Mouse (Mus musculus) midbrain, embryonic 10.5 days (tissue): ENCODE results near the gene Pttg1. TPM values are rescaled to one million over a fixed set of nuclear protein-coding genes. Genes with fewer than 3 reads are reported as not detected.

Experiments used
- DNase-seq: peaks from one replicate; pipeline ENCODE4 v3.0.0-alpha.2; 2017; ENCODE audit warnings: low spot score
- H3K27ac ChIP-seq: fragments of 300-500 bp; sonication (generic); replicated peaks from 2 replicates; pipeline ENCODE4 v1.5.1; 2016; ENCODE audit warnings: mild to moderate bottlenecking
- H3K27me3 ChIP-seq: fragments of 300-500 bp; sonication (generic); 2 replicates; pipeline ENCODE4 v1.6.1; 2016; ENCODE audit warnings: low read depth, mild to moderate bottlenecking; ENCODE audit not compliant: poor library complexity, severe bottlenecking
- H3K36me3 ChIP-seq: fragments of 300-500 bp; sonication (generic); 2 replicates; pipeline ENCODE4 v1.6.1; 2016; ENCODE audit warnings: mild to moderate bottlenecking, moderate library complexity
- H3K4me1 ChIP-seq: fragments of 300-500 bp; sonication (generic); 2 replicates; pipeline ENCODE4 v1.6.1; 2016
- H3K4me3 ChIP-seq: fragments of 300-500 bp; sonication (generic); 2 replicates; pipeline ENCODE4 v1.5.1; 2016; ENCODE audit warnings: mild to moderate bottlenecking, moderate library complexity
- H3K9me3 ChIP-seq: fragments of 300-500 bp; sonication (generic); replicated peaks from 2 replicates; pipeline ENCODE4 v1.6.1; 2016; ENCODE audit warnings: mild to moderate bottlenecking
- WGBS: fragments of 180-500 bp; shearing (Covaris S2); methylation state at CpG from one replicate; pipeline ENCODE4 v1.1.7; 2016; 5-methylcytosine and 5-hydroxymethylcytosine counted together
- polyA plus RNA-seq: library from polyadenylated mRNA; unstranded; fragments of >200 nt; fragmentation: Nextera tagmentation; extraction: Ambion mirVana; gene quantifications from 2 replicates; pipeline ENCODE4 v1.2.1, GENCODE M21; 2016

The Pttg1 gene
- polyA plus RNA-seq: 94.6 and 109 TPM in 2 replicates

DNA sequence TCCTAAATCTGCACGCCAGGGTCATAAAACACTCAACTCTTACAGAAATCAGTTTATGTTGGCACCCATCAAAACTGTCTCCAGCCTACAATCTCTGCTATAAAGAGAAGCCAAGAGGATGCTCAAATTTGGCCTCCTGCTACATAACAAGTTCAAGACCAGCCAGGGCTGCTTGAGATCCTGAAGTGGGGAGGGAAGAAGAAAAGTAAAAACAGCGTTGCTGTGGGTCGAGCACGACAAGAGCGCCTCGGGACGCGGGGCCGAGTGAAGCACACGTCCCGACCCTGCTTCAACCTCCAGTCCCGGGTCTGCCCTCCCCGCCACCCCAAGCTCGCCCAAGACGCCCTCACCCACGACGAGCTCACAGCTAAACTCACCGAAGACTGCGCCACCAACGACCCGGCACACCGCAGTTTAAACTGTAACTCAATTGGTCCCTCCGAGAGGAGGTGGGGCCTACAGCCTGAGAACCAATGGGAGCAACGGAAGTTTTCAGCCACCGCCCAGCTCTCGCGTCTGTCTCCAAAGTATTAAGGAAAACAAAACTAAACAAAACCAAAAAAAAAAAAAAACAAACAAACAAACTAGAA lies at the start of gene Pttg1:
Pttg1 (minus strand) TSS at position 428 of the 590 bp plus-strand sequence.
- peaks cover 12% of the 10 kb centered on the region for H3K4me1 ChIP-seq
- peak within 1 kb of the TSS; percentile 85 for H3K27ac ChIP-seq
- peaks cover 6% of the 10 kb centered on the region; the same call in 1 of the 2 replicates for H3K9me3 ChIP-seq
- DNase-seq: peak; percentile 82
- H3K4me3 ChIP-seq: peak within 1 kb of the TSS; percentile 67
- H3K36me3 ChIP-seq: peaks cover 28% of the 10 kb centered on the region
- no peaks in the 10 kb centered on the region for H3K27me3 ChIP-seq
- WGBS: 3% methylated on average over 27 of the region's 27 CpGs

DNA sequence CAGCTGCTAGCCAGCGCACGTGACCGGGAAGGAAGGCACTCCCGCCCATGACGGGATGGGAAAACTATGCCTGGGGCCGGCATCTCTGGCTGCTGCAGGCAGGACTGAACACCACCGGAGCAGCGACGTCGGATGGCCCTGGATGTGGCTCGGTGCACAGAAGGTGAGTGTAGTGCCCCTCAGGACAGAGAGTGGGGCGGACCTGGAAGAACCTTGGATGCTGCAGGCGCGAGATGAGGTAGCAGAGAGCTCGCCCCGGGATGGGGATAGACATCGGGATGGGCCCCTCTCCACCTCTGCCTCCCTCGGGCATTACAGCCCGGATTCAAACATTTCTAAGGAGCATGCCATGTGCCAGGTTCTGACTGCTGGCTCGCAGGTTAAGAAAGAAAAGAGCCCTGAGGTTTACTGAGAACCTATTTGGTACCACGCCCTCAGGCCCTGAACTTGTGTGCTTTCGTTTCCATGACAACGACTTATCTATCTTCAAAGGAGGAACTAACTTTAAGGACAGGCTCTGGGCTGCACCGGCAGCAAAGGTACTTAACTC lies 48.2 kb upstream of the Pttg1 start, which contains the start of gene C1qtnf2:
C1qtnf2 (plus strand) TSS at position 52 of the 550 bp plus-strand sequence.
- 5% methylated on average over 24 of the region's 24 CpGs for WGBS
- H3K4me3 ChIP-seq: peak within 1 kb of the TSS; percentile 53

DNA sequence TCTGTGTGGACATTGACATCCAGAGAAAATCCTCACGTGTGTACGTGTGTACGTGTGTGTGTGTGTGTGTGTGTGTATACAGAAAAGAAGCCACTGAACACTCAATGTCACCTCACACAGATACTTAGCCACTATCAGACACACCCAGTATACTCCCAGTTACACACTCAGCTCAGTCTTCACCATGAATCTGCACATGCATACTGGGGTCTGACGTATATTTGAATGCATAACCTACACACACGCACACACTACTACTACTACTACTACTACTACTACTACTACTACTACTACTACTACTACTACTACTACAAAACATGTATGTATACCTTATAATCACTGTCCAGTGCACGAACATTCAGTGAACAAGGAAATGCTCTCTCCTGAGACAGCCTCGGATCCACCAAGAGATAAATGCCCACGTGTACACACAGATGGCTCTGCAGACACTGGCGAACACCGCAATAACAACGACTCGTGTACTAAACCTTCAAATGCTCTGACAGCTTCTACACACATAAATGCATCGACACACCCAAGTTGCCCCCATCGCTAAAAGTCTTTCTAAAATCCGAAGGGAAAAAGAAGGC lies 47.7 kb upstream of the Pttg1 start:
- H3K9me3 ChIP-seq: no peaks in the 10 kb centered on the region
- peak overlapping the region; percentile 63 for H3K27ac ChIP-seq
- WGBS: 58% methylated on average over 15 of the region's 15 CpGs
- no peaks in the 10 kb centered on the region for H3K36me3 ChIP-seq
- peaks cover 23% of the 10 kb centered on the region for H3K27me3 ChIP-seq
- peaks cover 15% of the 10 kb centered on the region for H3K4me1 ChIP-seq
- peak overlapping the region; percentile 53 for H3K4me3 ChIP-seq
- DNase-seq: no peak

More for the DNA sequence above, 48.2 kb upstream of the Pttg1 start, which contains the start of gene C1qtnf2:
- H3K4me1 ChIP-seq: peaks cover 15% of the 10 kb centered on the region
- peaks cover 23% of the 10 kb centered on the region for H3K27me3 ChIP-seq
- peak; percentile 64 for DNase-seq
- H3K36me3 ChIP-seq: no peaks in the 10 kb centered on the region
- H3K27ac ChIP-seq: peak within 1 kb of the TSS; percentile 63
- no peaks in the 10 kb centered on the region for H3K9me3 ChIP-seq

DNA sequence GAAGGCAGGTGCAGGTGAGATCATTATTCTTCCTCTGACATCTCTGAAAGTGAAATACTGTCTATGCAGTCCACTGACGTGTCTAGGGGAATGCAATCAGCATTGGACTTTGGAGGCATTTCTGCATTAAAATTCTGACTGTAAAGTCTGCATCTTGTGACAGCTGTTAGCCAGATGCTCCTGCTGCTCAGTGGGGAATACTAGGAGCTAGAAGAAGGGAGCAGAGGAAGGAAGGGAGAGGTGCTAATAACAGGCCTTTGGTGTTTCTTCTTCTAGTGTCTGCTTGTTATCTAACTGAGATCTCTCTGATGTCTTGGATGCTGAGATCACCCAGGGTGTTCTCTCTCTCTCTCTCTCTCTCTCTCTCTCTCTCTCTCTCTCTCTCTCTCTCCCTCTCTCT lies 47.1 kb upstream of the Pttg1 start:
- no peak for DNase-seq
- Histone ChIP-seq H3K9me3 (no peaks in the 10 kb centered on the region), H3K4me1 (peaks cover 15% of the 10 kb centered on the region), H3K4me3 (no peak overlapping the region), H3K27me3 (peaks cover 23% of the 10 kb centered on the region), H3K36me3 (no peaks in the 10 kb centered on the region), H3K27ac (no peak overlapping the region)
- 83% methylated on average over 1 of the region's 1 CpGs for WGBS

DNA sequence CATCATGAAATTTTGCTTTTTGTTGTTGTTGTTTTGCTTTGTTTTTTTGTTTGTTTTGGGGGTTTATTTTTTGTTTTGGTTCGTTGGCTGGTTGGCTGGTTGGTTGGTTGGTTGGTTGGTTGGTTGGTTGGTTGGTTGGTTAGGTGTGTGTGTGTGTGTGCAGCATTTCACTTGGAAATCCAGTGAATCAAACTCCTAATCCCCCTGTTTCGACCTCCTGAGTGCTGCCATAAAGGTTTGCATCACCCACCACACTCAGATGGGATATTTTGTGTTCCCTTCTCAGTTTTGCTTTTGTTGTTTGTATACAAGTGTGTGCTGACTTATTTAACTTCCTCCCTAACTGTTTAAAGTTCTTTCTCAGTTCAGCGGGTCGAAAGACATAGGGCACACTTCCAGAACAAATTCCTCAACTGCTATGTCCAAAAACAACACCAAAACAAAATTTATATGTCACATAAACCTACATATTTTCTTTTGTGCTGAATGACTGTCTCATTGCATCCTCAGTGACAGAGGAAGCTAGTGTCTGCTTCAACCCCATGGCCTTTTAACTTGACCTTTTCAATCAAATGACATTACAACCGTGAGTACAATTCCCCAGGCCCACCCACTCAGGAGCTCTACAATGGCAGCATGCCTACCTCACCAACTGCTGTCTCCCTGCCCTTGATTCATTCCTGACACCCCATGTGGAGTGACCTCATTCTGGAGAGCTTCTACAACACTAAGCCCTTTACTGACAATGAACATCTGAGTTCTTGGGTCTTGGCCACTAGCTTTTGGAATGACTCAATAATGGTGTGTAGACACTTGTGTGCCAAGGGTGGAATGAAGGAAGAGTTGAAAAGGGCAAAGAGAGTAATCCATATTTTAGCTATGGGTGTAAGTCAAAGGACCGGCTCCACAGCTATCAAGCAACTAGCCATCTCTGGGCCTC lies 45.1 kb upstream of the Pttg1 start:
- Histone ChIP-seq H3K4me1 (peaks cover 15% of the 10 kb centered on the region), H3K36me3 (no peaks in the 10 kb centered on the region), H3K27ac (no peak overlapping the region), H3K4me3 (no peak overlapping the region), H3K27me3 (peaks cover 23% of the 10 kb centered on the region), H3K9me3 (no peaks in the 10 kb centered on the region)
- 76% methylated on average over 6 of the region's 6 CpGs for WGBS
- peak; percentile 10 for DNase-seq

DNA sequence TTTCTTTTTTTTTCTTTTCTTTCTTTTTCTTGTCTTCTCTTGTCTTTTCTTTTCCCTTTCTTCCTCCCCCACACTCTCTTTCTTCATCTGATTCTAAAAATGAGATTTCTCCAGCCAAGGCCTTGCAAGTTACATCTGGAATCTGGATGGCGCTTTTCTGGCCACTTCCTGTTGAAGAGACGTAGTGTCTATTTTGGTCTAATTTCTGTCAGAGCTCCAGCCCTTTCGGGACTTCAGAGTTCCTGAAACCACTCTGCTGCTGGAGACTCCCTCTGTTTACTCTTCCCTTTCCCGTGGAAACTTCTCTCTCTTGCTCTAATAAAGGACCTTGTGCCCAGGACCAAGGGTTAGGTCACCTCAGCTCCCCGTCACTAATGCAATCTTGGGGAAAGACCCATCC lies 44.1 kb upstream of the Pttg1 start:
- no peak overlapping the region for H3K27ac ChIP-seq
- no peaks in the 10 kb centered on the region for H3K9me3 ChIP-seq
- peaks cover 13% of the 10 kb centered on the region for H3K4me1 ChIP-seq
- H3K36me3 ChIP-seq: no peaks in the 10 kb centered on the region
- 65% methylated on average over 5 of the region's 5 CpGs for WGBS
- no peak overlapping the region for H3K4me3 ChIP-seq
- DNase-seq: no peak
- H3K27me3 ChIP-seq: peaks cover 21% of the 10 kb centered on the region

DNA sequence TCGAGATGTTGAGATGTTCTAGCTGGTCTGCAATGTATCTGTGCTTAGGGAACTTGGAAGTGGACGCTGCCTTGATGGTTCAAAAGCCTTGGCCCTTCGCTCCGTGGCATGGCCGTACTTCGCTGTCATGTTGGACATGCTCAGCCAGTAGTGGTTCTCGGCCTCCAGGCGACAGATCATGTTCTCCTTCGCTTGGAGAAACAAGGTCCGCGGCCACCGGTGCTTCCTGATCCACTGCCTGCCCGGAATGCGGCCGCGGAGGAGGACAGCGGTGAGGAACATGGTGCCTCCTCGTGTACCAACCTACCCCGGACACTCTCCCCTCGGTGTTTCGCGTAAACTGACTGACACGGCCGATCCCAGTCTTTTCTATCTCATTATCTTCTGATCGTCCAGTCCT lies 37.2 kb upstream of the Pttg1 start:
- no peaks in the 10 kb centered on the region for H3K27me3 ChIP-seq
- H3K36me3 ChIP-seq: no peaks in the 10 kb centered on the region
- H3K9me3 ChIP-seq: no peaks in the 10 kb centered on the region
- H3K4me3 ChIP-seq: no peak overlapping the region
- no peak overlapping the region for H3K27ac ChIP-seq
- no peak for DNase-seq
- no peaks in the 10 kb centered on the region for H3K4me1 ChIP-seq
- 94% methylated on average over 25 of the region's 25 CpGs for WGBS

DNA sequence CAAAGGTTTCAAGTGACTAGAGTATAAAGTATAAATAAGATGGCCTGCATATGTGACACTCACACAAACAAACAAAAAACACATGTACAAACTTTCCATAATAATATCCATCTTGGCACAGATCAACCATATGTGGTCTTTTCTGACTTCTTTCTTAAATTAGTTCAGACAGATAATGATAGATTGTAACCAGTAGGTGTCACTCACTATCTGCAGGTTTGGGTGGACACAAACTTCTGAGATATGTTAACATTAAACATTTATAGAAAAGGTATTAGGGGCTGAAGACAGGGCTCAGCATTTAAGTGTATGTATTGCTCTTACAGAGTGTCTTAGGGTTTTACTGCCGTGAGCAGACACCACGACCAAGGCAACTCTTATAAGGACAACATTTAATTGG lies 26.2 kb upstream of the Pttg1 start:
- Histone ChIP-seq H3K4me3 (no peak overlapping the region), H3K9me3 (no peaks in the 10 kb centered on the region), H3K27ac (no peak overlapping the region), H3K4me1 (no peaks in the 10 kb centered on the region), H3K36me3 (peaks cover 5% of the 10 kb centered on the region), H3K27me3 (no peaks in the 10 kb centered on the region)
- no peak for DNase-seq
- WGBS: 87% methylated on average over 2 of the region's 2 CpGs

DNA sequence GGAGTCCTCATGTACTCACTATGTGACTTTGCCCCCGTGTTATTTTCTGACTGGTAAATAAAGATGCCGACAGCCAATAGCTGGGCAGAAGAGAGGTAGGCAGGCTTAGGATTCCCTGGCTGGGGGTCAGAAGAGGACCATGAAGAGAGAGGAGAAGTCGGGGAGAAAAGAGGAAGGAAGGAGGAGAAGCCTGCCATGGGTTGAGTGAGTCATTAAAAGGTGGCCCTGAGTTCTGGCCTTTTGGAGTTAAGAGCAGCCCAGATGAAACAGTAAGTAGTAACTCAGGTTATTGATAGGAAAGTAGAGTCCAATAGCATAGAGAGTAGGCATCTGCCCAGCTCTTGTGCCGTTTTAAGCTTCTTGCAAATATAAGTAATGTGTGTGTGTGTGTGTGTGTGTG lies 25.3 kb upstream of the Pttg1 start:
- H3K9me3 ChIP-seq: no peaks in the 10 kb centered on the region
- WGBS: 78% methylated on average over 4 of the region's 4 CpGs
- no peak overlapping the region for H3K27ac ChIP-seq
- H3K27me3 ChIP-seq: no peaks in the 10 kb centered on the region
- H3K4me3 ChIP-seq: no peak overlapping the region
- no peak for DNase-seq
- peaks cover 15% of the 10 kb centered on the region for H3K36me3 ChIP-seq
- H3K4me1 ChIP-seq: no peaks in the 10 kb centered on the region

DNA sequence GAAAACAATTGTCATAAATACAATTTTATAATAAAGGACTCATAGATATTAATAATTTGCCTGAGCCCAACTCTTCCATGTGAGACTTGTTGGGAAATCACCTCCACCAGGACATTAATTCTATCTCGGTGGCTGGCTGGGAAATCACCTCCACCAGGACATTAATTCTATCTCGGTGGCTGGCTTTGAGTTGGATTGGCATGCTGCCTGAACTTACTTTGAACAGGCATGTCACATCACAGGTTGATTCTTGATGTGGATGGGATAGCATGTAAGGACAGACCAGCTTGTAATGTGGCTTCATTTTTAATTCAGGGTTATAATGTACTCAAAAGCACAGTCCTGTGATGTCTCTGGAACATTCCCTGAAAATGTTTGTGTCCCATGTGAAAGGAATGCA lies 23.9 kb upstream of the Pttg1 start:
- DNase-seq: no peak
- WGBS: 89% methylated on average over 2 of the region's 2 CpGs
- H3K4me1 ChIP-seq: no peaks in the 10 kb centered on the region
- no peaks in the 10 kb centered on the region for H3K27me3 ChIP-seq
- no peak overlapping the region for H3K4me3 ChIP-seq
- H3K36me3 ChIP-seq: peaks cover 29% of the 10 kb centered on the region
- H3K9me3 ChIP-seq: no peaks in the 10 kb centered on the region
- no peak overlapping the region for H3K27ac ChIP-seq

DNA sequence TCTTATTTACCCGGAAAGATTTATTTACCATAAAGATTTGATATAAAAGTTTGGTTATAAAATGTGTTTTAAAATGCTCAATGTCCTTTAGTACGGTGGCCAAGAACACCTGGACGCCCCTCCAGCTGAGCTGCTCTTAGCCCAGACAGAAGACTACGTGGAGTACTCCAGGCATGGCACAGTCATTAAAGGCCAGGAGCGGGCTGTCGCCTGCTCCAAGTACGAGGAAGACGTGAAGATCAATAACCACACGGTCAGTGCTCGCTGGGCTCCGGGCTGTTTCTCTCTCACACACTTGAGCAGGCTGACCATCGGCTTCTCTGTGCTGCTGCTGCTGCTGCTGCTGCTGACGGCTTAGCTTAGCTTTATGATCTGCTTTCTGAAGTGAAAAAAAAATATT lies 17.1 kb upstream of the Pttg1 start:
- no peaks in the 10 kb centered on the region for H3K9me3 ChIP-seq
- no peak overlapping the region for H3K4me3 ChIP-seq
- no peaks in the 10 kb centered on the region for H3K27me3 ChIP-seq
- DNase-seq: peak; percentile 8
- WGBS: 98% methylated on average over 13 of the region's 13 CpGs
- no peaks in the 10 kb centered on the region for H3K4me1 ChIP-seq
- no peak overlapping the region for H3K27ac ChIP-seq
- H3K36me3 ChIP-seq: peaks cover 95% of the 10 kb centered on the region

DNA sequence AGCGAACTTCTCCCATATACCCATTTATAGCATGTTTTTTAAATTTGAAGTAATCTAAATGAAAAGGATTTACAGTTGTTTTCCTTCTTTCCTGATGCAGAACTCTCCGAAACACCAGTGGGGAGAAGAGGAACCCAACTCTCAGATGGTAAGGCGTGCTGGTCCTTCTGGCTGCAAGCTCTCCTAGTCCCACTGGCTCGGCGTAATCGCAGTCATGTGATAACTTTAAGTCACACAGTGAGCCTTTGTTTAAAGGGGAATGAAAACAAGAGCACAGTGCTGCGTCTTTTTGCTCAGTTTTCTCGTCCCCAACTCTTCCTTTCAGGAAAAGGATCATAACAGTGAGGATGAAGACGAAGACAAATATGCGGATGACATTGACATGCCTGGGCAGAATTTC lies 15.1 kb upstream of the Pttg1 start:
- no peaks in the 10 kb centered on the region for H3K27me3 ChIP-seq
- no peak overlapping the region for H3K27ac ChIP-seq
- no peak overlapping the region for H3K4me3 ChIP-seq
- DNase-seq: no peak
- no peaks in the 10 kb centered on the region for H3K4me1 ChIP-seq
- H3K9me3 ChIP-seq: no peaks in the 10 kb centered on the region
- WGBS: 92% methylated on average over 10 of the region's 10 CpGs
- peaks cover 90% of the 10 kb centered on the region for H3K36me3 ChIP-seq
